Mouse (Mus musculus) kidney, adult 2 months (tissue): Measurements from ENCODE around the gene H3f3b. TPM values are rescaled to one million over a fixed set of nuclear protein-coding genes. Genes with fewer than 3 reads are reported as not detected.
A peak's percentile ranks its signal among the peaks of the same experiment; 100 is the strongest.

Source experiments
- DNase-seq: peaks from one replicate; pipeline ENCODE4 v3.0.0; 2021
- H3K27ac ChIP-seq: fragments of 200-500 bp; 2 replicates; pipeline ENCODE4 v1.5.1; 2012; ENCODE audit warnings: low read depth, low read length, control low read depth, inconsistent platforms; ENCODE audit not compliant: insufficient read depth
- H3K27me3 ChIP-seq: fragments of 200-500 bp; replicated peaks from 2 replicates; pipeline ENCODE4 v1.6.1; 2012; ENCODE audit warnings: mild to moderate bottlenecking, moderate library complexity, low read length, inconsistent platforms; ENCODE audit not compliant: control insufficient read depth, insufficient read depth
- H3K36me3 ChIP-seq: fragments of 200-500 bp; 2 replicates; pipeline ENCODE4 v1.6.1; 2012; ENCODE audit warnings: mild to moderate bottlenecking, moderate library complexity, low read length, inconsistent platforms; ENCODE audit not compliant: control insufficient read depth, insufficient read depth
- H3K4me1 ChIP-seq: fragments of 200-500 bp; 2 replicates; pipeline ENCODE4 v1.6.1; 2011; ENCODE audit warnings: low read length; ENCODE audit not compliant: control insufficient read depth, insufficient read depth
- H3K4me3 ChIP-seq: fragments of 200-500 bp; 2 replicates; pipeline ENCODE4 v1.5.1; 2011; ENCODE audit warnings: mild to moderate bottlenecking, low read depth, low read length, control low read depth; ENCODE audit not compliant: insufficient read depth
- CTCF ChIP-seq: fragments of 200-500 bp; conservative IDR thresholded peaks from 2 replicates; pipeline ENCODE4 v1.5.1; 2011; ENCODE audit warnings: low read depth, mild to moderate bottlenecking, control low read depth, low read length, moderate library complexity, mixed read lengths; ENCODE audit not compliant: insufficient read depth, insufficient read length
- POLR2A ChIP-seq: fragments of 200-500 bp; IDR thresholded peaks from one replicate; pipeline ENCODE4 v1.6.1; 2011; ENCODE audit warnings: low read depth, low read length, control low read depth
- WGBS: fragments of 180-500 bp; shearing (Covaris S2); methylation state at CpG from one replicate; pipeline ENCODE4 v1.1.7; 2018; 5-methylcytosine and 5-hydroxymethylcytosine counted together
- polyA plus RNA-seq: library from polyadenylated mRNA; depleted of rRNA; stranded (reverse); fragments of >200 nt; gene quantifications from 2 replicates; pipeline ENCODE4 v1.2.3, GENCODE M21; 2012

The H3f3b gene
- polyA plus RNA-seq, 1 experiment = 150 TPM

- no peak for DNase-seq
- Histone ChIP-seq H3K27me3 (no peaks in the 10 kb centered on the region), H3K4me3 (no peak overlapping the region), H3K36me3 (no peaks in the 10 kb centered on the region), H3K4me1 (peaks cover 7% of the 10 kb centered on the region), H3K27ac (no peak overlapping the region)
- TF ChIP-seq CTCF = no peak
- TF ChIP-seq POLR2A = no peak
- WGBS = 66% methylated on average over 9 of the region's 9 CpGs
Observed at GRCm38 (mm10) chr11:116005701-116006419, 21.9 kb downstream of the H3f3b start.

GRCm38 (mm10) chr11:116004840-116005700 lies 22.7 kb downstream of the H3f3b start:
- TF ChIP-seq POLR2A (no peak), CTCF (peak; percentile 46; the same call in 1 of the 2 replicates)
- Histone ChIP-seq H3K4me3 (peak overlapping the region; percentile 38; the same call in 1 of the 2 replicates), H3K36me3 (no peaks in the 10 kb centered on the region), H3K4me1 (peaks cover 7% of the 10 kb centered on the region), H3K27me3 (no peaks in the 10 kb centered on the region), H3K27ac (no peak overlapping the region)
- DNase-seq = peak; percentile 80
- WGBS = 5% methylated on average over 54 of the region's 54 CpGs

- TF ChIP-seq POLR2A (no peak), CTCF (no peak)
- peaks cover 7% of the 10 kb centered on the region for H3K4me1 ChIP-seq
- no peaks in the 10 kb centered on the region for H3K36me3 ChIP-seq
- H3K27ac ChIP-seq = no peak overlapping the region
- H3K4me3 ChIP-seq = peak overlapping the region; percentile 38; the same call in 1 of the 2 replicates
- 34% methylated on average over 8 of the region's 8 CpGs for WGBS
- H3K27me3 ChIP-seq = no peaks in the 10 kb centered on the region
- DNase-seq = no peak
Observed at GRCm38 (mm10) chr11:116004186-116004823, 23.5 kb downstream of the H3f3b start.

- H3K4me3 ChIP-seq = no peak overlapping the region
- H3K27me3 ChIP-seq = no peaks in the 10 kb centered on the region
- DNase-seq = no peak
- no peak overlapping the region for H3K27ac ChIP-seq
- peaks cover 7% of the 10 kb centered on the region for H3K4me1 ChIP-seq
- H3K36me3 ChIP-seq = no peaks in the 10 kb centered on the region
- TF ChIP-seq CTCF (no peak), POLR2A (no peak)
- 84% methylated on average over 3 of the region's 3 CpGs for WGBS
Observed at GRCm38 (mm10) chr11:116002894-116003293, 24.9 kb downstream of the H3f3b start.

GRCm38 (mm10) chr11:116001725-116002124 lies 26.0 kb downstream of the H3f3b start:
- 68% methylated on average over 6 of the region's 6 CpGs for WGBS
- no peak for DNase-seq
- peaks cover 7% of the 10 kb centered on the region for H3K4me1 ChIP-seq
- H3K4me3 ChIP-seq = no peak overlapping the region
- no peak overlapping the region for H3K27ac ChIP-seq
- no peaks in the 10 kb centered on the region for H3K27me3 ChIP-seq
- TF ChIP-seq CTCF (no peak), POLR2A (no peak)
- no peaks in the 10 kb centered on the region for H3K36me3 ChIP-seq

- H3K27me3 ChIP-seq = no peaks in the 10 kb centered on the region
- DNase-seq = no peak
- H3K36me3 ChIP-seq = no peaks in the 10 kb centered on the region
- H3K4me3 ChIP-seq = no peak overlapping the region
- H3K27ac ChIP-seq = no peak overlapping the region
- TF ChIP-seq POLR2A (no peak), CTCF (no peak)
- WGBS = 60% methylated on average over 10 of the region's 10 CpGs
- H3K4me1 ChIP-seq = peaks cover 6% of the 10 kb centered on the region
Observed at GRCm38 (mm10) chr11:116000607-116001006, 27.2 kb downstream of the H3f3b start.
